Mouse (Mus musculus) liver, embryonic 16.5 days (tissue): ENCODE results near the gene Drd2. TPM values are rescaled to one million over a fixed set of nuclear protein-coding genes. Genes with fewer than 3 reads are reported as not detected.

ENCODE experiments used
- ATAC-seq: fragments of 200-750 bp; cut with Nextera tagmentation; 2 replicates; pipeline ENCODE4 v1.8.0; 2017; ENCODE audit warnings: low read depth, mild to moderate bottlenecking, moderate number of reproducible peaks, moderate library complexity
- H3K27ac ChIP-seq: fragments of 300-500 bp; sonication (generic); 2 replicates; pipeline ENCODE4 v1.5.1; 2014; ENCODE audit warnings: mild to moderate bottlenecking, low read length
- H3K27me3 ChIP-seq: fragments of 300-500 bp; sonication (generic); 2 replicates; pipeline ENCODE4 v1.6.1; 2014; ENCODE audit warnings: low read depth, low read length, mixed read lengths; ENCODE audit not compliant: control insufficient read depth, insufficient read depth
- H3K36me3 ChIP-seq: fragments of 300-500 bp; sonication (generic); 2 replicates; pipeline ENCODE4 v1.6.1; 2014; ENCODE audit warnings: mild to moderate bottlenecking; ENCODE audit not compliant: control insufficient read depth, insufficient read depth
- H3K4me1 ChIP-seq: fragments of 300-500 bp; sonication (generic); 2 replicates; pipeline ENCODE4 v1.6.1; 2014; ENCODE audit warnings: low read depth, low read length, mixed read lengths; ENCODE audit not compliant: control insufficient read depth
- H3K4me2 ChIP-seq: fragments of 300-500 bp; sonication (generic); 2 replicates; pipeline ENCODE4 v1.6.1; 2014; ENCODE audit warnings: low read depth, low read length, mixed read lengths
- H3K4me3 ChIP-seq: fragments of 300-500 bp; sonication (generic); 2 replicates; pipeline ENCODE4 v1.5.1; 2014; ENCODE audit warnings: low read depth, mild to moderate bottlenecking, low read length
- H3K9ac ChIP-seq: fragments of 300-500 bp; sonication (generic); 2 replicates; pipeline ENCODE4 v1.6.1; 2014; ENCODE audit warnings: low read depth, low read length
- H3K9me3 ChIP-seq: fragments of 300-500 bp; sonication (generic); replicated peaks from 2 replicates; pipeline ENCODE4 v1.6.1; 2016; ENCODE audit warnings: low read length; ENCODE audit not compliant: control insufficient read depth
- WGBS: fragments of 180-500 bp; shearing (Covaris S2); extraction: QIAGEN DNeasy Blood & Tissue Kit; methylation state at CpG from one replicate; pipeline ENCODE4 v1.1.7; 2014; ENCODE audit not compliant: insufficient replicate concordance; 5-methylcytosine and 5-hydroxymethylcytosine counted together
- polyA plus RNA-seq: library from polyadenylated mRNA; unstranded; fragments of >200 nt; fragmentation: Nextera tagmentation; extraction: Ambion mirVana; gene quantifications from 2 replicates; pipeline ENCODE4 v1.2.1, GENCODE M21; 2015

Gene Drd2
- polyA plus RNA-seq, 1 experiment from 2014 or later = not detected

GRCm38 (mm10) chr9:49384041-49384440 lies 43.6 kb downstream of the Drd2 start:
- WGBS = 74% methylated on average over 3 of the region's 3 CpGs

GRCm38 (mm10) chr9:49384855-49385254 lies 44.4 kb downstream of the Drd2 start:
- Histone ChIP-seq H3K4me2 (no peak overlapping the region), H3K9me3 (no peaks in the 10 kb centered on the region), H3K4me1 (no peaks in the 10 kb centered on the region), H3K27ac (no peak overlapping the region), H3K9ac (no peak overlapping the region), H3K36me3 (no peaks in the 10 kb centered on the region), H3K4me3 (no peak overlapping the region), H3K27me3 (no peaks in the 10 kb centered on the region)
- no peak for ATAC-seq
- WGBS = 65% methylated on average over 6 of the region's 6 CpGs

More at GRCm38 (mm10) chr9:49384041-49384440, 43.6 kb downstream of the Drd2 start:
- Histone ChIP-seq H3K9me3 (no peaks in the 10 kb centered on the region), H3K27ac (no peak overlapping the region), H3K36me3 (no peaks in the 10 kb centered on the region), H3K4me3 (no peak overlapping the region), H3K9ac (no peak overlapping the region), H3K27me3 (no peaks in the 10 kb centered on the region), H3K4me1 (no peaks in the 10 kb centered on the region), H3K4me2 (no peak overlapping the region)
- no peak for ATAC-seq

GRCm38 (mm10) chr9:49385301-49385700 lies 44.9 kb downstream of the Drd2 start:
- no peak overlapping the region for H3K4me3 ChIP-seq
- no peaks in the 10 kb centered on the region for H3K36me3 ChIP-seq
- H3K27ac ChIP-seq = no peak overlapping the region
- ATAC-seq = no peak
- WGBS = 15% methylated on average over 7 of the region's 7 CpGs
- no peaks in the 10 kb centered on the region for H3K9me3 ChIP-seq
- no peak overlapping the region for H3K9ac ChIP-seq
- H3K27me3 ChIP-seq = no peaks in the 10 kb centered on the region
- no peak overlapping the region for H3K4me2 ChIP-seq
- H3K4me1 ChIP-seq = no peaks in the 10 kb centered on the region

- Histone ChIP-seq H3K36me3 (no peaks in the 10 kb centered on the region), H3K4me3 (no peak overlapping the region), H3K9ac (no peak overlapping the region), H3K4me2 (no peak overlapping the region), H3K27me3 (no peaks in the 10 kb centered on the region), H3K4me1 (no peaks in the 10 kb centered on the region), H3K27ac (no peak overlapping the region), H3K9me3 (no peaks in the 10 kb centered on the region)
- ATAC-seq = no peak
- WGBS = 38% methylated on average over 11 of the region's 11 CpGs
Observed at GRCm38 (mm10) chr9:49386119-49386518, 45.7 kb downstream of the Drd2 start.

- H3K36me3 ChIP-seq = no peaks in the 10 kb centered on the region
- no peak for ATAC-seq
- no peak overlapping the region for H3K4me3 ChIP-seq
- WGBS = 28% methylated on average over 2 of the region's 2 CpGs
- no peak overlapping the region for H3K4me2 ChIP-seq
- no peaks in the 10 kb centered on the region for H3K27me3 ChIP-seq
- H3K9me3 ChIP-seq = no peaks in the 10 kb centered on the region
- H3K27ac ChIP-seq = no peak overlapping the region
- no peaks in the 10 kb centered on the region for H3K4me1 ChIP-seq
- H3K9ac ChIP-seq = no peak overlapping the region
Observed at GRCm38 (mm10) chr9:49392242-49392641, 51.8 kb downstream of the Drd2 start.

- no peak overlapping the region for H3K9ac ChIP-seq
- no peaks in the 10 kb centered on the region for H3K4me1 ChIP-seq
- no peak overlapping the region for H3K4me2 ChIP-seq
- H3K27me3 ChIP-seq = no peaks in the 10 kb centered on the region
- H3K4me3 ChIP-seq = no peak overlapping the region
- no peaks in the 10 kb centered on the region for H3K9me3 ChIP-seq
- H3K36me3 ChIP-seq = no peaks in the 10 kb centered on the region
- H3K27ac ChIP-seq = no peak overlapping the region
- no peak for ATAC-seq
Observed at GRCm38 (mm10) chr9:49396006-49396405, 55.6 kb downstream of the Drd2 start.

- no peaks in the 10 kb centered on the region for H3K36me3 ChIP-seq
- H3K27me3 ChIP-seq = no peaks in the 10 kb centered on the region
- no peaks in the 10 kb centered on the region for H3K4me1 ChIP-seq
- no peak overlapping the region for H3K9ac ChIP-seq
- no peak overlapping the region for H3K4me2 ChIP-seq
- no peaks in the 10 kb centered on the region for H3K9me3 ChIP-seq
- no peak overlapping the region for H3K4me3 ChIP-seq
- WGBS = 40% methylated on average over 2 of the region's 2 CpGs
- no peak overlapping the region for H3K27ac ChIP-seq
- no peak for ATAC-seq
Observed at GRCm38 (mm10) chr9:49403711-49404110, 63.3 kb downstream of the Drd2 start.

DNA sequence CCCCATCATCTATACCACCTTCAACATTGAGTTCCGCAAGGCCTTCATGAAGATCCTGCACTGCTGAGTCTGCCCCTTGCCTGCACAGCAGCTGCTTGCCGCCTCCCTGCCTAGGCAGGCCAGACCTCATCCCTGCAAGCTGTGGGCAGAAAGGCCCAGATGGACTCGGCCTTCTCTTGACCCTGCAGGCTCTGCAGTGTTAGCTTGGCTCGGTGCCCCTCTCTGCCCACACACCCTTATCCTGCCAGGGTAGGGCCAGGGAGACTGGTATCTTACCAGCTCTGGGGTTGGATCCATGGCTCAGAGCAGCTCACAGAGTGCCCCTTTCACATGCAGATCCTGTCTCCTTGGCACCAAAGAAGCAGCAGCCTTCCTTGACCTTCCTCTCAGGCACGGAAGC lies 66.6 kb downstream of the Drd2 start:
- 63% methylated on average over 5 of the region's 5 CpGs for WGBS
- ATAC-seq = no peak
- no peaks in the 10 kb centered on the region for H3K9me3 ChIP-seq
- H3K9ac ChIP-seq = no peak overlapping the region
- no peak overlapping the region for H3K27ac ChIP-seq
- no peaks in the 10 kb centered on the region for H3K27me3 ChIP-seq
- H3K4me2 ChIP-seq = no peak overlapping the region
- H3K4me1 ChIP-seq = no peaks in the 10 kb centered on the region
- no peaks in the 10 kb centered on the region for H3K36me3 ChIP-seq
- no peak overlapping the region for H3K4me3 ChIP-seq

GRCm38 (mm10) chr9:49410621-49411020 lies 70.2 kb downstream of the Drd2 start:
- Histone ChIP-seq H3K4me3 (no peak overlapping the region), H3K27me3 (no peaks in the 10 kb centered on the region), H3K4me2 (no peak overlapping the region), H3K27ac (no peak overlapping the region), H3K36me3 (no peaks in the 10 kb centered on the region), H3K9me3 (no peaks in the 10 kb centered on the region), H3K4me1 (no peaks in the 10 kb centered on the region), H3K9ac (no peak overlapping the region)
- ATAC-seq = no peak
- WGBS = 52% methylated on average over 5 of the region's 5 CpGs

GRCm38 (mm10) chr9:49423866-49424265 lies 83.4 kb downstream of the Drd2 start:
- Histone ChIP-seq H3K9me3 (no peaks in the 10 kb centered on the region), H3K4me1 (no peaks in the 10 kb centered on the region), H3K4me3 (no peak overlapping the region), H3K4me2 (no peak overlapping the region), H3K27ac (no peak overlapping the region), H3K36me3 (no peaks in the 10 kb centered on the region), H3K27me3 (no peaks in the 10 kb centered on the region), H3K9ac (no peak overlapping the region)
- 64% methylated on average over 5 of the region's 5 CpGs for WGBS
- ATAC-seq = no peak
